Mouse (Mus musculus) left cerebral cortex, postnatal 25 days (tissue): ENCODE results near the gene Scgb1a1. TPM values are rescaled to one million over a fixed set of nuclear protein-coding genes. Genes with fewer than 3 reads are reported as not detected.
"Not testable (repeated sequence)": the region's sequence is repeated elsewhere in the genome, so short reads cannot be mapped to it uniquely, and the experiment has no call there.

Experiments used
- DNase-seq, 2 experiments: peaks; one replicate each; pipeline ENCODE4 v3.0.0; 2022; ENCODE audit warnings: low spot score in 2 of 2, mixed read lengths in 1 of 2
- intact Hi-C: fragments of 180-260 bp; cut with DNase I; formaldehyde crosslinking; loops from one replicate; pipeline ENCODE4 v1.15.1; 2025
- total RNA-seq, 2 experiments: library from RNA; stranded (reverse); gene quantifications; 2 replicates each; pipeline ENCODE4 v1.2.3; 2021

Scgb1a1 gene
- total RNA-seq, 2 experiments from 2014 or later = not detected

- intact Hi-C loops = no loop called here
- DNase-seq = no peak
Measured at GRCm38 (mm10) chr19:9103986-9104385, 16.2 kb upstream of the Scgb1a1 start.

GRCm38 (mm10) chr19:9101062-9101457 lies 13.3 kb upstream of the Scgb1a1 start:
- intact Hi-C loops = no loop called here
- no peak for DNase-seq

- DNase-seq = no peak
- intact Hi-C loops = no loop called here
Measured at GRCm38 (mm10) chr19:9100297-9101061, 12.7 kb upstream of the Scgb1a1 start.

- intact Hi-C loops = no loop called here
- DNase-seq = no peak
Measured at GRCm38 (mm10) chr19:9099751-9100150, 12.0 kb upstream of the Scgb1a1 start.

DNA sequence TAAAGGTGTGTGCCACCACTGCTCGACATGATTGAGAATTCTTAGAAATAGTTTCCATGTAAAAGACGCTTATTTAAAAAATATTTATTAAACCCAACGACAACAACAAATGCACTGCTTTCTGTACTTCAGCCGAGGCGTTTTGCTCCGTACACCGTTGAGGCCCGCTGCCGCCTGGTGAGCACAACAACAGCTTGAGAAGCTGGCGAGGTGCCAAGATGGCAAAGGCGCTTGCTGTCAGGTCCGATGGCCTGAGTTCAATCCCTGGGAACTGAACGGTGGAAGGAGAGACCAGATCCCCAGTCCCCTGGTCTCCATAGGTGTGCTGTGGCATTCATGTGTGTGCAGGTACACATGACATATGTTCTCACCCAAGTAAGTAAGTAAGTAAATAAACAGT lies 9.7 kb upstream of the Scgb1a1 start:
- DNase-seq = no peak
- intact Hi-C loops = no loop called here

GRCm38 (mm10) chr19:9095111-9095510 lies 7.4 kb upstream of the Scgb1a1 start:
- intact Hi-C loops = no loop called here
- no peak for DNase-seq

DNA sequence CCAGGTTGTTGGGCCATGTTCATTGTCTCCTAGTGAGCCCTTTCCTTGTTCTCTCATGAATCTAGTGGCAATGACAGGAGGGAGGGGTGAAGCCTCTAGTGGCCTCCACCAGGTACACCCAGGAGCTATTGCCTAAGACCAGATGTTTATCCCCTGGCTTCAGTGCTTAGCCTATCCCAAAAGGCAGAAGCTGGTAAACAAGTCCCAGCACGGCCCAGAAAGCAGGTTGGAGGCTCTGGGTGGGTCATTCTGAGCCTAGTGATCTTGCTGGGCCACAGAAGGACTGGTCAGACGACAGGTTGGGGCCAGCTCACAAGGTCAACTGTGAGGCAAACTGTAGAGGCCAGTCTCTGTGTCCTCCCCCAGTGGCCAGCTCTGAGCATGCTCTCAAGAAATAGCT lies 3.0 kb upstream of the Scgb1a1 start:
- DNase-seq = no peak
- intact Hi-C loops = no loop called here

- intact Hi-C loops = no loop called here
- DNase-seq = no peak
Measured at GRCm38 (mm10) chr19:9090191-9090590, 2.4 kb upstream of the Scgb1a1 start.

DNA sequence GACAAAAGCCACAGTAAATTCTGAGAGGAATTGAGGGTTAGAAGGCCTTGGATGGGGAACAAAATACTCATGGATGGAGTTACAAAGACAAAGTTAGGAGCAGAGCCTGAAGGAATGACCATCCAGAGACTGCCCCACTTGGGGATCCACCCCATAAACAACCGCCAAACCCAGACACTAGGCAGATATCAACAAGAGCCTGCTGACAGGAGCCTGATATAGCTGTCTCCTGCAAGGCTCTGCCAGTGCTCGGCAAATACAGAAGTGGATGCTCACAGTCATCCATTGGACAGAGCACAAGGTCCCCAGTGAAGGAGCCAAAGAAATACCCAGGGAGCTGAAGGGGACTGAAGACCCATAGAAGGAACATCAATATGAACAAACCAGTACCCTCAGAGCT lies 3.9 kb downstream of the Scgb1a1 start:
- intact Hi-C loops = loop anchor here (5.0 kb wide), 1 partner anchor 107 kb away; no protein-coding TSS in a partner anchor

DNA sequence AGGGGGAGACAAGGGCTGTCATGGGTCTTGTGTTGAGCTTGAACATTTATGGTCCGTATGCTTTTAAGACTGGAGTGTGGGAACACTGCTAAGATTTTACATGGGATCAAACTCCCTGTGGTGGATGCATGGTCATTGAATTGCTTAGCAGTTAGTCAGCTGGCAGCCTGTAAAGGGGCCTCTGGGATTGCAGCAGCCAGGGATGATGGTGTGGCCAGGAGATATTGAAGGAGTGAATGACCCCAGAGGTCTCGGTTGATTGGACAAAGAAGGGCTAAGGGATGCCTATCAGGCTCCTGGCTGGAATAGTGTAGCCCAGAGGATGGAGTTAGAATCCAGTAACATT lies 4.8 kb downstream of the Scgb1a1 start:
- intact Hi-C loops = loop anchor here (5.0 kb wide), 1 partner anchor 106 kb away; no protein-coding TSS in a partner anchor
- no peak for DNase-seq

More for the DNA sequence above, 3.9 kb downstream of the Scgb1a1 start:
- not testable (repeated sequence) for DNase-seq

DNA sequence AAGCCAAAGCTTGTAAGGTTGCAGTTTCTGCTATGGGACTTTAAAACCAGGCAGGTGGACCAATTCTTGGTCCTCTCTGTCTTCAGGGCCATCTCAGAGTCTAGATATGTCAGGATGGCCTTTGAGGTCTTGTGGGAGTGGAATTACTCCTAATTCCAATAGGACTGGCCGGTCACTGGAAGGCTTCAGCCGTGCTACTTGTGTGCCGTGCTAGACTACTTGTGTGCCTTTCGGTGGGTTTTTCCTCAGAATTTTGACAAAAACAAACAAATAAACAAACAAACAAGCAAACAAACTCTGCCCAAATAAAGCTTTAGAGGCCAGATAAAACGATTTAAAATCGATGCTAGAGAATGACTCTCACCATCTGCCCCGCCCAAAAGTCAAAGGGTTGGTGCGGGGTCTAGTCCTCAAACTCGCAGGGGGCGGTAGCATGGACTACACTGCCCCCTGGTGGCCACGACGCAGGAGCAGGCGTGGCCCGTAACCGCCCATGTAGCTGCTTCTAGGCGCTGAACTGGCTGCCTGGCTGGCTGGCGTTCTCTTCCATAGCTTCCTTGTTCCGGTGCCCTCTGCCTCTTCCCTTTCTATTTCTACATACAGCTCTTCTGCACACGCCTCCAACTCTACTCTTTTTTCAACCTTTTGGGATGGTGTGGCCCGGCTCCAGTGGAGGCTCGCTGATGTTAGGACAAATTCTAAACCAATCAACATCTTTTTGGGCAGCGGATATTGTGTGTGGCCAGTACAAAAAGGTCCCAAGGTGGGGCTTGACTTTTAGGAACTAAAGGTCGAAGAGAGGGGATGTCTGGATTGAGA lies 5.4 kb downstream of the Scgb1a1 start:
- intact Hi-C loops = loop anchor here (1.0 to 5.0 kb wide), 2 partner anchors 89 to 105 kb away; no protein-coding TSS in a partner anchor
- peak; percentile 62 to 70 for DNase-seq

DNA sequence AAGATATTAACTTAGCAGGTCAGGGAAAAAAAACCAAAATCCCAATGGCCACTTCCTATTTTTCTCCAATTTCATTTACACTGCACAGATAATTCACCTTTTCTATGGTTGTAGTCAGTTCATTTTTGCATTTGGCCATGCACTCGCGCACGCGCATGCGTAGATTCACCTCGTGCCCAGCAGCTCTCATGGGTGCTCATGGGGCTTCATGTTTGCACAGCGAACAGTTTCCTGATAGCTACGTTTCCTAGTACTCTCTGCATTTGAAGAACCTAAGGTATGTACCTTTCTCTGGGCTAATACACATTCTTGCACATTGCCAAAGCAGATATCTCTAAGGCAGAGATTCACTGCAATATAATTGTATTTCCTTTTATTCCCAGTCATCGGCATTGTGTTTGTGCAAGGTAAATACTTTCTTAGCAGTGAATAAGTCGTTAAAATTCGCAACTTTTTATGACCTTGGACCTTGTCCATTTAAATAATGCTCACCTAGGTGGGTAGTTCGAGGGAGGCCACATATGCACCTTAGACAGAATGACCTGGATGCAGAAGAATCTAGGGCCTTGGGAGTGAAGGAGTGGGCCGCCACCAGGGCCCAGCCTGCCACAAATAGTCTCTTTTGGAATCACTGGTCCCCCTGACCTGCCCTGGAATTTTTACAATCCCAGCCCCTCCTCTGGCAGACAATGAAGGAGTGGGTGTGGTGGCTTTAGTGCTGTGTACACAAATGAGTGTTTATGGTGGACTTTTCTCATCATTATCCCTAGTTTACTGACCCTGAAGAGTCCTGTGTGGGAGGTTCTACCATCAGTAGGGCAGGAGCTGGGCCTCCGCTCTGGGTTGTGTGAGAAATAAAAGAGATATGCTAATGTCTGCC lies 6.2 kb downstream of the Scgb1a1 start:
- DNase-seq = no peak
- intact Hi-C loops = loop anchor here (1.0 to 5.0 kb wide), 2 partner anchors 88 to 104 kb away; no protein-coding TSS in a partner anchor

GRCm38 (mm10) chr19:9079916-9080315 lies 7.8 kb downstream of the Scgb1a1 start:
- DNase-seq = no peak
- intact Hi-C loops = loop anchor here (5.0 kb wide), 1 partner anchor 103 kb away; no protein-coding TSS in a partner anchor

DNA sequence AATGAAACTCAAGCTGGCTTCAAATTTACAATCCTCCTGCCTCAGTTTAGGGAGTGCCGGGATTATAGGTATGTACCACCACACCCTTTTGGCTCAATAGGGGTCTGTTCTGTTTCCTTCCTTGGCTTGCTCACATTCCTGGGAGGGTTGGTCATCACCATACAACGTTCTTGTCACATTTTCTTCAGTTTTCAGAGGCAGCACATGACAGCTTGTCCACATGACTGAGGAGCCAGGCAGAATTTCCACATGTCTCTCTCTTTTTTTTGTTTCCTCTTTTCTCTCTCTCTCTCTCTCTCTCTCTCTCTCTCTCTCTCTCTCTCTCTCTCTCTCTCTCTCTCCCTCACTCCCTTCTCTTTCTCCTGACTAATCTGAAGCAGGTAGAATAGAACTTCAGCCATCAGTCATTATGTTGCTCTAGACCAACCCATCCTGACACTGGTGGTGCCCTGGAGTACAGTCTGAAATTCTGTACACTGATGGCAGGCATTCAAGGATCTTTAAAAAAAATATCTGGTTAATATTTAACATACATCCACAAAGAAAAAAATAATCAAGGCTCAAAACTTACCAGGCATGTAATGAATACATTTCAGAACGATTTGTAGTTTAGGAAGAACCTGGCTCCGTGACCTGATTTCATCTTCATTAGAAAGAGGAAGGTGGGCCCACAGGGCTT lies 10.6 kb downstream of the Scgb1a1 start:
- intact Hi-C loops = no loop called here
- no peak for DNase-seq

DNA sequence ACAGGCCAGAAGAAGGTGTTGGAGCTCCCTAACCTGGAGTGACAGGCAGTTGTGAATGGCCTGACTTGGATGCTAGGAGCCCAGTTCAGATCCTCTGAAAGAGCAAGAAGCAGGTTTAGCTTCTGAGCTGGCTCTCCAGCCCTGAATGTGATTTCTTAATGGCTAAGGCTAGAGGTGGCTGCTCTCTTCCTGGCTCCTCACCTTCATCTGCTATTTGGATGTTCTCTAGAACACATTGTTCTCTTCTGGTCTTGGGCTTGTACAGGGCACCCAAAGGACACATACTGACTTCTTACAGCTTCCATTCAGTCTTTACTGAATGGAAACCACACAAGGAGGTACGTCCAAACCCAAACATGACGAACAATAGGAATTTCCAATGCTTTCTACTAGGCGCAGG lies 11.7 kb downstream of the Scgb1a1 start:
- intact Hi-C loops = no loop called here

GRCm38 (mm10) chr19:9075558-9075957 lies 12.2 kb downstream of the Scgb1a1 start:
- no peak for DNase-seq
- intact Hi-C loops = no loop called here

More for the DNA sequence above, 11.7 kb downstream of the Scgb1a1 start:
- no peak for DNase-seq

GRCm38 (mm10) chr19:9074424-9074823 lies 13.3 kb downstream of the Scgb1a1 start:
- DNase-seq = no peak
- intact Hi-C loops = no loop called here

DNA sequence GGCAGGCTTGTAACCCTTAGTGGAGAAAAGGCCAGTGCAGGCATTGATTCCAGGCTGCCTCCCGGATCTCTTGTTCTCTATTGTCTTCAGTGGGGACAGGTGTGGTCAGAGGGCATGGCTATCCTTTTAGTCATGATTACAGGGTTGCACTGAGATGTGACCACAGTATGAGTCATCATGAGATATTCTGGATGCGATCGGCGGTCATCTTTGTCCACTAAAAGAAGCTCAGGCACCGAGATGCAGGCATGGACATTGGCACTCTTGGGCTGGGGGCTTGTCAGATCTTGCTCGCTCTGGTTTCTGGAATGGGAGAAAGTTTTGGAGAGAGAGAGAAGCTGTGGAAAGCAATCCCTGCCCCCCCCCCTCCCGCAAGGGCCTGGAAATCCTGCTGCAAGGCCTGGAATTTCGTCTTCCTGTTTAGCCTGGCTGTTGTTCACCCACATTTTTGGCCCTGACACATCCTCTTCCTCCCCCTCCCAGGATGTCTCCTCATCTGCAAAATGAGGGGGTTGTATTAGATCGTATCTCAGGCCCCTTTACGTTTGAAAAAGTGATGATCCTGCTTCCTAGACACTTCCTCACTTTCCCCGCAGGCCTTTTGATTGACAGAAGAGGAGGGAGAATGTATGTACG lies 13.9 kb downstream of the Scgb1a1 start:
- intact Hi-C loops = no loop called here
- DNase-seq = no peak

DNA sequence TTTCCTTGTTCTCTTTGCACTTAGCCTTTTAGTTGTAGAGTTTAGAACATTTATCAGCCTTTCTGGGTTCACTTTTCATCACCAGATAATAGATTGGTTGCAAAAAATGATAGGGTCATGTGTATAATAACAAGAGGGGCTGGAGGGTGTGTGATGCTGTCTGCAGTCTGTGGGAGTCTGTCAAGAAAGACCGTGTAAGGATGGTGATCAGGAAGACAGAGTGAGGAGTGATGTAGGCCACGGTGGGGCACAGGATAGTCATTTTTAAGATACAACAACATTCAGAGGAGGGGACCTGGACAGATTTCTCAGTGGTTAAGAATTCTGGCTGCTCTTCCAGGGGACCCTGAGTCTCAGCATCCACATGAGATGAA lies 15.6 kb downstream of the Scgb1a1 start:
- no peak for DNase-seq
- intact Hi-C loops = no loop called here
